Mouse (Mus musculus): ENCODE measurements around the gene Kdm2b.

DNA sequence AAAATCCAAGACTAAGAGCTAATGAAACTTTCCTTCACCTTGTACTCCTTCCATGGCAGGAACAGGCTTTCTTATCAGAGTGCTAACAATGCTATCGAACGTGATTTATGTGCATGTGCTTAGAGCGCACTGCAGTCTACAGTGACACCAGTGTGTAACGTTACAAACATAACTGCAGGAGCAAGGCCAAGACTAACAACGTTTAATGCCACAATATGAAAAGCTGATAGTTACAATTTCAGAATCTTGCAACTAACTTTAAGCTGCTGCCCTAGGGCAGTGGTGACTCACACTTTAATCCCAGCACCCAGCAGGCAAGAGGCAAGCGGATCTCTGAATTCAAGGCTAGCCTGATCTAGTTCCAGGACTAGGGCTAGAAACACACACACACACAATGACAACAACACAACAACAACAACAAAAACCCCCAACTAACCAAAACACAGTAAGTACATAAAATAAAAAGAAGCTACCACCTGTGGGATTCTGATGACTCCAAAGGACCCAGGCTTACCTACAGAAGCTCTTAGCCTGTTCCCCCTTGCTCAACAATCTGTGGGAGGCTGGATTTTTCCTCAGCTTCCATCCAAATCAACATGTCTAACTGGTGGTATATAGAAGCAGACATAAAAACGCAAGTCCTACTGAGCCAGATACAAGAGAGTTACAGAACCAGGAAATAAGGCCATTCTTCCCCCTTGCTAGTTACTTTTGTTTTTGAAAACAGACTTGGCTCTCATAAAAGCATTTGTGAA lies 104.9 kb downstream of the Kdm2b start:
- TF ChIP-seq GATA1 (IDR thresholded peaks at IDR 0.05; ENCODE audit: borderline replicate concordance, low read length) (no peak), FLI1 (IDR thresholded peaks at IDR 0.05; ENCODE audit: low read length) (no peak)

Measured in megakaryocyte, embryonic 14.5 days (primary cell).